Mouse (Mus musculus) embryonic fibroblast, embryonic 13.5 days (primary cell): ENCODE measurements around the gene Olfr782.

Experiments
- CTCF ChIP-seq: IDR thresholded peaks from 2 replicates; pipeline ENCODE4 v1.5.1; 2011; ENCODE audit warnings: mild to moderate bottlenecking, control low read depth, low read length, moderate library complexity, borderline replicate concordance; ENCODE audit not compliant: insufficient read depth
- POLR2A ChIP-seq: IDR thresholded peaks from 2 replicates; pipeline ENCODE4 v1.6.1; 2011; ENCODE audit warnings: low read depth, mild to moderate bottlenecking, control low read depth, low read length, moderate library complexity

- TF ChIP-seq POLR2A (no peak), CTCF (no peak)
Observed at GRCm38 (mm10) chr10:129400892-129401291, 52.2 kb downstream of the Olfr782 start.
